Mouse (Mus musculus): Measurements from ENCODE around the gene Pla2g7.

- TF ChIP-seq MYOD1 (IDR thresholded peaks at IDR 0.05; ENCODE audit: control insufficient read depth, insufficient read length, low read depth) (no peak), USF1 (IDR thresholded peaks at IDR 0.05; ENCODE audit: low read depth) (no peak), CTCF (IDR thresholded peaks at IDR 0.05; ENCODE audit: control insufficient read depth, insufficient read depth, insufficient read length) (no peak), CEBPB (IDR thresholded peaks at IDR 0.05; ENCODE audit: low read depth) (no peak), MAX (IDR thresholded peaks at IDR 0.05) (no peak)
Measured at GRCm38 (mm10) chr17:43573624-43574073, 5.8 kb downstream of the Pla2g7 start.

Data from C2C12 (cell line).